Mouse (Mus musculus) olfactory bulb, adult 2 months (tissue): ENCODE measurements around the gene Arhgap21.

Source experiments
- CTCF ChIP-seq: fragments of 200-500 bp; IDR thresholded peaks from 2 replicates; pipeline ENCODE4 v1.5.1; 2012; ENCODE audit warnings: low read depth, mild to moderate bottlenecking, low read length, moderate library complexity; ENCODE audit not compliant: insufficient read depth
- POLR2A ChIP-seq: fragments of 200-500 bp; IDR thresholded peaks from 2 replicates; pipeline ENCODE4 v1.6.1; 2012; ENCODE audit warnings: mild to moderate bottlenecking, low read depth, low read length, moderate library complexity; ENCODE audit not compliant: insufficient read depth

DNA sequence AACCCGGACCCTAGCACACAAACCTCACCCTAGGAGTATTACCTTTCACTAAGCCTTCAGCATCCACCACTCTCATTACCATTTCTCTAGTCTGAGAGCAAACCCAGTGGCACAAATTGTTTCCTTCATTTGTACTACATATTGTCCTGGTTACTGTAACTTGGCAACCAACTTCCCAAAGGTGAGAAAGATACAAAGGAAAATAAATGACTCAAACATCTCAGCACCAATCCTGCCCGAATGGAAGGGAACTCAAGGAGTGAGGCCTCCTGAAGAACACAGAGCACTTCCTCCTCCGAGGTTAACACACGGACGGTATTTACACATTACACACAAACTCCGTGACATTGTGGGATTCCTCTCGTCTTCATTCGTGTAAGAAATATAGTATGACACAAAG is 7.4 kb downstream of the Arhgap21 start:
- TF ChIP-seq CTCF (no peak), POLR2A (no peak)
